Mouse (Mus musculus) cerebellum, postnatal 4 days (tissue): Measurements from ENCODE around the gene Fam131b.
A peak's percentile ranks its signal among the peaks of the same experiment; 100 is the strongest.

ENCODE experiments used
- DNase-seq, 2 experiments: peaks; one replicate each; pipeline ENCODE4 v3.0.0; 2022; ENCODE audit warnings: low spot score in 2 of 2, mixed read lengths in 1 of 2

The Fam131b gene

GRCm38 (mm10) chr6:42355794-42356600 lies 31.6 kb upstream of the Fam131b start:
- DNase-seq, result no peak

GRCm38 (mm10) chr6:42355366-42355765 lies 30.9 kb upstream of the Fam131b start:
- DNase-seq, result no peak

DNA sequence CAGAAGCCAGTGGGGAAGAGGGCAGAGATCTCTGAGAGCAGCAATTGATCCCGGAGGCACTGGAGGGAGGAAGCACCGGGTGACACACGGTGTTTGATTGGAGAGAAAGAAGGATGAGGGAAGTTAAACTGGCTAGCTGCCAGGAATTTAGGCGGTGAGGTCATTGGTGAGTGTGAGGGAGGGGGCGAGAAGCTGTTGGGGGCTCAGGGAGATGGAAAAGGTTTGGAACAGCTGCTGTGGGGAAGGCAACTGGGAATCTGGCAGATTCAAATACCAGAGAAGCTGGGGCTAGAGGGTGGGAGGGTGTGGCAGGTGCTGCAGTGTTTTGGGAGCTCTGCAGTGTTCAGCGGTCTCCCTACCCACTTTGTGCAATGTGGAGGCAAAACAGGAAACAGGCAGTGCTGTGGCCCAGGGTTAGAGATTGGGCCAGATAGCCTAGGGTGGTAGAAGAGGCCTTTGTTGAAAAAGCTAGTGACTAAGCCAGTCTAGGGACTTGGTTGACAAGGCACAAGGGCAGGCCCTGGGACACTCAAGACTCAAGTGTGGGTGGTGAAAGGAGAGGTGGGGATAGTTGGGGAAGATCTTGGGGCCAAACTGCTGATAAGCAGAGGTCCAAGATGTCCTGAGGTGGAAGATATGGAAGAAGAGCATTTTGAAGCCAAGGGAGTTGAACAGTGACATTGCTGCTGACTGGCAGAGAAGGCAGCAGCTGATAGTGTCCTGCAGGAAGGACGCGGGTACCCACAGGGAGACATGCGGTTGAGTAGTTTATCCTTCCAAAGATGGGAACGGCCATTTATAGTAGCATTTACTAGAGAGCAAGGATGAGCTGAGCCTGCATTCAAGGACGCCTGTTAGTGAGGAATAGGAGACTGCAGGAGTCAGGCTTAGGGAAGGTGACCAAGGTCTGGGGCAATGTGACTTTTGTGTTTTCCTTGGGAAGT lies 29.9 kb upstream of the Fam131b start:
- DNase-seq, result peak in 1 of 2 experiments; percentile 17

DNA sequence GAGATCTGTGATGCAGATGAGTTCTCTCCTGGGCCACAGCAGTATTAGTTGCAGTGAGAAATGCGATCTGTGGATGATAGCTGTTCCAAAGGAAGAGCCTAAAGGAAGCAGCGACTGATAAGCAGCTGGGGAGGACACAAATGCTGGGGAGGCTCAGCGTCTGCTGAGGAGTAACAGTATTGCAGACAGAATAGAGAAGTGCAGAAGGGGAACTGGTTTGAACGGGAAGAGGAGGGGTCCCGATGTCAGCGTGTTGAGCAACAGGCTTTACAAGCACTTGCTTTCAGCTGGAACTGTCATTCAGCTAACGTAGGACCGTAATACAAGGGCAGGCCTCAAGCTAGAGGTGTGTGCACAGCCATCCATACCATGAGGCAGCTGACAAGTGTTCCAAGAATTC lies 28.7 kb upstream of the Fam131b start:
- no peak for DNase-seq

DNA sequence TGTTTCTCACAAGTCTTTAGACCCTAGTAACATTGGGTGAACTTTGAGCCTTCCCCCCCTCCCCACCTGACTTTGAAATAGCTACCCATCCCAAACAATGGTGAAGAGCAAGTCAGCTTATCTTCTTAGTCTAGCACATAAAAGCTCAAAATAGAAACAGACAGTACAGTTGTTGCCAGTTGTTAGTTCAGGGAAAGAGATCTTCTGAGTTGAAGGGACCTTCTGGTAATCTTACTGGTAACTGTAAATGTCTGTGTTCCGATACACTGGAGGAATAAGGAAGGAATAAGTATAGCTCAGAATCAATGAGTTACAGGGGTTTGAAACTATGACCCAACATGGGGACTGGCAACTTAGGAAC lies 28.0 kb upstream of the Fam131b start:
- DNase-seq, result no peak

- DNase-seq, result no peak
These were observed 27.5 kb upstream of the Fam131b start for GRCm38 (mm10) chr6:42351776-42352485.

GRCm38 (mm10) chr6:42350968-42351775 lies 26.7 kb upstream of the Fam131b start:
- DNase-seq, result no peak

DNA sequence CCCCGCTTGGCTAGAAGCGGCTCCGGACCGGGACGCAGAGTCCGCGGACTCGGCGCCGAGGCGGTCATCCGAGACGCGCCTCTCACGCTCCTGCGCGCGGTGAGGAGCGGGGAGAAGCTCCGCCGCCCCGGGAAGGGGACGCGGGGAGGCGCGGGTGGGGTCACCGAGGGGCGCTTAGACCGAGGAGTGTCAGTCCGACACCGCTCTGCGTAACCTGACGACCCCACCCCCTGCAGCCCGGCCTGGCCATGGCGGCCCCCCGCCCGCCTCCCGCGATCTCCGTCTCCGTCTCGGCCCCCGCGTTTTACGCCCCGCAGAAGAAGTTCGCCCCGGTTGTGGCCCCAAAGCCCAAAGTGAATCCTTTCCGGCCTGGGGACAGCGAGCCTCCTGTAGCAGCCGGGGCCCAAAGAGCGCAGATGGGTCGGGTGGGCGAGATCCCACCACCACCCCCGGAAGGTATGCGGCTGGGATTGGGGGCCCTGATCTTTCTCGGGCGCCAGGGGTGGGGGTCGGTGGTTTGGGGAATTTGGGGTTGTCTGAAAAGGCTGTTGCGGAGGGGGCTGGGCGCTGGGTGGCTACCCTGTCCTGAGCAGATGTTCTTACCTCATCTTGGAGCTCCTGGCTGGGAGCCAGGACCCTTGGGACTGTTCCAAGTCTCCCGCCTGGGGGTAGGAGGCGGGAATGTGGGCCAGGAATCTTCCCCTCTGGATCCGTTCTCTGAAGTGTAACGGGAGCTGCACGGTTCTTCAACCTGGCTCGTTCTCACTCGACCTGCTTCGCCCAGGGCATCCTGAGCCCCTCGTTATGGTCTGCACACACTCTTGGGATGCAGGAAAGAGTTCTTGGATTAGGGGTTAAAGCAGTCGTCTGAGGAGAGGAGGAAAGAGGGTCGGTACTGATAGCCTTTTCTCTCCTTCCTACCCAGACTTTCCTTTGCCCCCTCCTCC lies 25.9 kb upstream of the Fam131b start:
- peak; percentile 53 to 83 for DNase-seq

- peak; percentile 66 to 84 for DNase-seq
These were observed 25.1 kb upstream of the Fam131b start, which contains the start of gene Zyx for GRCm38 (mm10) chr6:42349426-42350020. Gene Zyx (plus strand): TSS chr6:42349630.

DNA sequence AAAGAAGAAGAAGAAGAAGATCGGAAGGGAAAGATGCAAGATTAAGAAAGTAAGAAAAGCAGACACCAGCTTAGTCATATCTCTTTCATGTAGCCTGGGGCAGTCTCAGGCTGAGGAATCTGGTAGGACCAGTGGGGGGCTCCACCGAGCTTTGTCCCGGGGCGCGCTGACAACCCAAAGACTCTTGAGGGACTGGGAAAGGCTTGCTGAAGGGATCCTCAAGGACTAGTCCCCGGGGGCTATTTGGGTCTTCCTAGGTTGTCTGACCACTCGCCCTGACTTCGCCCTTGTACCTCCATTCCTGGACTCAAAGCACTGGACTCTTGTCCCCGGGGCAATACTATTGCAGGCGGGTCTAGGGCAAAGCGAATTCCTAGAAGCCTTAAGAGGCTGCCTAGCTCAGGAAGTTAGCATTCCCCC lies 24.6 kb upstream of the Fam131b start:
- DNase-seq, result peak; percentile 38 to 52

- no peak for DNase-seq
These were observed 24.0 kb upstream of the Fam131b start for GRCm38 (mm10) chr6:42348281-42349005.

DNA sequence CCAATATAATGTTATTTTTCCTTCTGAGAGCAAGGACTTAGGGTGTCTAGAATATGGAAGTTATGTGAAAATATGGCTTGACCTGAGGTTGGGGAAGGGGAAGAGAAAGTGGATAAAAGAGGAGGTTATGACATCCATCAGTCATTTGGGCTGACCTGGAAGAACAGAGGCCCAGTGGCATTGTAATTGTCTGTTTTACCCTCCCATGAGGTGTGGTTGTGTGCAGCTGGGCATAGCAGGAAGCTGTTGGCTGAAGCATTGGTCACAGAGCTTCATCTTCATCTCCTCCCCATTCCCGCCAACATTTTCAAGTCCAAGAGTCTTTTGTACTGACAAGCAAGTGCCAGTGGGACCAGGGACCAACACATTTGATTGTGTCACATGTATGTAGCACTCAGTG lies 19.8 kb upstream of the Fam131b start:
- no peak for DNase-seq

GRCm38 (mm10) chr6:42343361-42344120 lies 19.1 kb upstream of the Fam131b start:
- no peak for DNase-seq

DNA sequence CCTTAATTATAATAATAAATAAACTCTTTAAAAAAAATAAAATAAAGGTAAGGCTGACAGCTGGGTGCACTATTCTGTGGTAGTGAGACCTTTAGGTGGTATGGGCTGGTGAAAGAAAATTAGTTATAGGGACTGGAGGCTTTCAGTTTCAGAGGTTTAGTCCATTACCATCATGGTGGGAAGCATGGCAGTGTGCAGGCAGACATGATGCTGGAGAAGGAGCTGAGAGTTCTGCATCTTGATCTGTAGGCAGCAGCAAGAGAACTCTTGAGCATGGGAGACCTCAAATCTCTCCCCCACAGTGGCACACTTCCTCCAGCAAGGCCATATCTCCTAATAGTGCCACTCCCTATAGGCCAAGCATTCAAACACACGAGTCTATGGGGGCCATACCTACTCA lies 17.7 kb upstream of the Fam131b start:
- DNase-seq, result no peak

DNA sequence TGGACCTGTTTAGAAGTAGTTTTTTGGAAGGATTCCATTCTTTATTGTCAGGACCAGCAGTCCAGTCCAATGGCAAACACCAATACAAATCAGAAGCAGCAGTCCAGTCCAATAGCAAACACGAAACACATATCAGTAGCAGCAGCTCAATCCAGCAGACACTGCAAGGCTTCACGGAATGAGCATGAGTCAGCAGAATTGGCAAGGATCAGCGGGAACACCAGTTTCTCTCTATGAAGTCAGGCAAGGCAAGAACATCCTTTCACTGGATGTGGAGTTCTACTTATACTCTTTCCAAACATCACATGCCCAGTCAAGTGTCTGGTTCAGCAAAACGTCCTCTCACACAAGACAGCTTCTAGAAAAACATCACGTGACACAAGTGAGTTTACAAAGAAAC lies 15.5 kb upstream of the Fam131b start:
- DNase-seq, result no peak

GRCm38 (mm10) chr6:42339189-42339588 lies 14.7 kb upstream of the Fam131b start:
- no peak for DNase-seq

- DNase-seq, result no peak
These were observed 6.5 kb upstream of the Fam131b start for GRCm38 (mm10) chr6:42330946-42331345.

GRCm38 (mm10) chr6:42330216-42330615 lies 5.8 kb upstream of the Fam131b start:
- no peak for DNase-seq
